Mouse (Mus musculus) neural tube, embryonic 11.5 days (tissue): ENCODE measurements around the gene Mrap. TPM values are rescaled to one million over a fixed set of nuclear protein-coding genes. Genes with fewer than 3 reads are reported as not detected.

Experiments
- ATAC-seq: fragments of 200-750 bp; cut with Nextera tagmentation; 2 replicates; pipeline ENCODE4 v1.8.0; 2017; ENCODE audit warnings: moderate number of reproducible peaks, mild to moderate bottlenecking, moderate TSS enrichment, moderate library complexity; ENCODE audit not compliant: insufficient read depth, low FRiP score, low TSS enrichment
- DNase-seq: peaks from one replicate; pipeline ENCODE4 v3.0.0-alpha.2; 2015; ENCODE audit warnings: low spot score
- H3K27ac ChIP-seq: fragments of 300-500 bp; sonication (generic); 2 replicates; pipeline ENCODE4 v1.5.1; 2014; ENCODE audit warnings: low read depth, mild to moderate bottlenecking, low read length
- H3K27me3 ChIP-seq: fragments of 300-500 bp; sonication (generic); 2 replicates; pipeline ENCODE4 v1.6.1; 2014; ENCODE audit warnings: mild to moderate bottlenecking, low read length, mixed read lengths; ENCODE audit not compliant: control insufficient read depth, insufficient read depth
- H3K36me3 ChIP-seq: fragments of 300-500 bp; sonication (generic); 2 replicates; pipeline ENCODE4 v1.6.1; 2014; ENCODE audit warnings: mild to moderate bottlenecking, low read length, moderate library complexity, mixed read lengths; ENCODE audit not compliant: control insufficient read depth, insufficient read depth
- H3K4me1 ChIP-seq: fragments of 300-500 bp; sonication (generic); 2 replicates; pipeline ENCODE4 v1.6.1; 2014; ENCODE audit warnings: low read length, mixed read lengths; ENCODE audit not compliant: control insufficient read depth, insufficient read depth
- H3K4me2 ChIP-seq: fragments of 300-500 bp; sonication (generic); 2 replicates; pipeline ENCODE4 v1.6.1; 2014; ENCODE audit warnings: low read depth, mild to moderate bottlenecking, moderate library complexity
- H3K4me3 ChIP-seq: fragments of 300-500 bp; sonication (generic); 2 replicates; pipeline ENCODE4 v1.5.1; 2014; ENCODE audit warnings: low read depth, low read length
- H3K9ac ChIP-seq: fragments of 300-500 bp; sonication (generic); 2 replicates; pipeline ENCODE4 v1.6.1; 2014; ENCODE audit warnings: mild to moderate bottlenecking, low read length
- H3K9me3 ChIP-seq: fragments of 300-500 bp; sonication (generic); 2 replicates; pipeline ENCODE4 v1.6.1; 2016; ENCODE audit warnings: low read length; ENCODE audit not compliant: control insufficient read depth
- WGBS: fragments of 180-500 bp; shearing (Covaris S2); extraction: QIAGEN DNeasy Blood & Tissue Kit; methylation state at CpG from one replicate; pipeline ENCODE4 v1.1.7; 2014; 5-methylcytosine and 5-hydroxymethylcytosine counted together
- polyA plus RNA-seq: library from polyadenylated mRNA; unstranded; fragments of >200 nt; fragmentation: Nextera tagmentation; extraction: Ambion mirVana; gene quantifications from 2 replicates; pipeline ENCODE4 v1.2.1, GENCODE M21; 2014

The Mrap gene
- polyA plus RNA-seq, 1 experiment from 2014 or later = 0.38 TPM

GRCm38 (mm10) chr16:90792066-90792465 lies 54.1 kb downstream of the Mrap start:
- no peak overlapping the region for H3K4me3 ChIP-seq
- H3K27me3 ChIP-seq = no peaks in the 10 kb centered on the region
- no peak overlapping the region for H3K9ac ChIP-seq
- DNase-seq (no peak), ATAC-seq (no peak)
- H3K4me2 ChIP-seq = no peak overlapping the region
- H3K36me3 ChIP-seq = peaks cover 16% of the 10 kb centered on the region
- no peaks in the 10 kb centered on the region for H3K9me3 ChIP-seq
- no peak overlapping the region for H3K27ac ChIP-seq
- no peaks in the 10 kb centered on the region for H3K4me1 ChIP-seq
- WGBS = 88% methylated on average over 5 of the region's 5 CpGs

GRCm38 (mm10) chr16:90792500-90792899 lies 54.5 kb downstream of the Mrap start:
- H3K27ac ChIP-seq = no peak overlapping the region
- no peaks in the 10 kb centered on the region for H3K9me3 ChIP-seq
- no peaks in the 10 kb centered on the region for H3K4me1 ChIP-seq
- no peak overlapping the region for H3K4me2 ChIP-seq
- DNase-seq (no peak), ATAC-seq (no peak)
- WGBS = 82% methylated on average over 3 of the region's 3 CpGs
- no peak overlapping the region for H3K4me3 ChIP-seq
- H3K36me3 ChIP-seq = peaks cover 11% of the 10 kb centered on the region
- H3K9ac ChIP-seq = no peak overlapping the region
- H3K27me3 ChIP-seq = no peaks in the 10 kb centered on the region

GRCm38 (mm10) chr16:90794708-90795107 lies 56.7 kb downstream of the Mrap start:
- Histone ChIP-seq H3K4me1 (no peaks in the 10 kb centered on the region), H3K27me3 (no peaks in the 10 kb centered on the region), H3K9ac (no peak overlapping the region), H3K4me3 (no peak overlapping the region), H3K4me2 (no peak overlapping the region), H3K9me3 (no peaks in the 10 kb centered on the region), H3K36me3 (peaks cover 7% of the 10 kb centered on the region), H3K27ac (no peak overlapping the region)
- ATAC-seq (no peak), DNase-seq (no peak)

GRCm38 (mm10) chr16:90798446-90798845 lies 60.4 kb downstream of the Mrap start:
- DNase-seq = no peak
- Histone ChIP-seq H3K9ac (no peak overlapping the region), H3K4me3 (no peak overlapping the region), H3K9me3 (no peaks in the 10 kb centered on the region), H3K27ac (no peak overlapping the region), H3K4me2 (no peak overlapping the region), H3K27me3 (no peaks in the 10 kb centered on the region), H3K36me3 (peaks cover 3% of the 10 kb centered on the region), H3K4me1 (no peaks in the 10 kb centered on the region)
- 91% methylated on average over 8 of the region's 8 CpGs for WGBS
- ATAC-seq = no peak

- no peak overlapping the region for H3K4me2 ChIP-seq
- no peak for ATAC-seq
- no peaks in the 10 kb centered on the region for H3K27me3 ChIP-seq
- peaks cover 3% of the 10 kb centered on the region for H3K36me3 ChIP-seq
- H3K27ac ChIP-seq = no peak overlapping the region
- H3K4me3 ChIP-seq = no peak overlapping the region
- H3K9me3 ChIP-seq = no peaks in the 10 kb centered on the region
- no peak overlapping the region for H3K9ac ChIP-seq
- no peak for DNase-seq
- 96% methylated on average over 5 of the region's 5 CpGs for WGBS
- no peaks in the 10 kb centered on the region for H3K4me1 ChIP-seq
Observed at GRCm38 (mm10) chr16:90798848-90799247, 60.8 kb downstream of the Mrap start.

Other genes with a start within 250 kb of the Mrap start
- 63.6 TPM in 2 replicates for gene Mis18a, start 10.8 kb upstream of the Mrap start, polyA plus RNA-seq
- gene Urb1, start 72.2 kb downstream of the Mrap start, polyA plus RNA-seq = 12.8 and 14.0 TPM in 2 replicates
- gene Eva1c, start 88.5 kb downstream of the Mrap start, polyA plus RNA-seq = 0.73 and 0.95 TPM in 2 replicates
- 42.8 and 47.9 TPM in 2 replicates for gene Cfap298, start 196.9 kb downstream of the Mrap start, polyA plus RNA-seq